Mouse (Mus musculus) lung, adult 2 months (tissue): ENCODE measurements around the gene A730049H05Rik.

Experiments used
- CTCF ChIP-seq: fragments of 200-500 bp; IDR thresholded peaks from 2 replicates; pipeline ENCODE4 v1.5.1; 2011; ENCODE audit warnings: mild to moderate bottlenecking, low read length, control low read depth; ENCODE audit not compliant: insufficient read depth
- POLR2A ChIP-seq: fragments of 200-500 bp; IDR thresholded peaks from 2 replicates; pipeline ENCODE4 v1.6.1; 2011; ENCODE audit warnings: low read depth, mild to moderate bottlenecking, control low read depth, low read length, borderline replicate concordance; ENCODE audit errors: extremely low read depth

DNA sequence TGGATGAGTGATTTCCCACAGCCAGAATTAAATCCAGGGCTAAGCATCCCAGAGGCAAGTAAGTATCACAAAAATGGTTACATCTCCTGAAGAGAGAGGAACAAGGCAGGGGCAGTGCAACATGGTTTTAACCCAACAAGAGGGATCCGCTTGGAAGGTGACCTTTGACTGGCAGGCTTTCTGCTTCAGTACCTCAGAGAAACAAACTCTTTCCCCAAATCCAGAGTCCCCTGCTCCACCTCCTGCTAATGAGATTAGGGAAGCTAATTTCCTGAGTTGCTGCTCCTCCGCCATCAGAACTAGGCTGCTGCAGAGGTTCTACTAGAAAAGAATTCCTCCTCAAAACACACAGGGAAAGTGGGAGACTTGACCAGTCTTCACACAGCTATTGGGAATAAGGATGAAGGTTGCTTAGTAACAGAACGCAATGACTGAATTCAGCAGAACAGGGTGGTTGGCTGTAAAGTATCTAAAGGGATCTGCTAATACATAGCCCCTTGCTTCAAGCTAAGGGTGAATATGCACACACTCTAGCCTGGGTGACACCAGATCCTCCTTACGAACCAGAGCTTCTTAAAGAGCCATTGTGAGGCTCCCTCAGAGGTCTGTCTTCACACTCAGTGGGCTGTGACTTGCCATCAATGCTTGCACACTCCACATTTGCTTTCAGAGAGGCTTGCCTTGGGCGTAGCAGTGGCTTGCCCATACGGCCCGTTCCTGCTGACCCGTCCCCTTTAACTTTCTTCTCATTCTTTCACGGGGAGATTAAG is 67.0 kb downstream of the A730049H05Rik start:
- TF ChIP-seq CTCF (no peak), POLR2A (no peak)
